Mouse (Mus musculus) testis, adult 2 months (tissue): ENCODE results near the gene Ptgs2. TPM values are rescaled to one million over a fixed set of nuclear protein-coding genes. Genes with fewer than 3 reads are reported as not detected.
A peak's percentile ranks its signal among the peaks of the same experiment; 100 is the strongest.

Source experiments
- H3K27ac ChIP-seq: fragments of 200-500 bp; 2 replicates; pipeline ENCODE4 v1.5.1; 2012; ENCODE audit warnings: low read depth, low read length; ENCODE audit not compliant: control insufficient read depth, insufficient read depth
- H3K27me3 ChIP-seq: fragments of 200-500 bp; 2 replicates; pipeline ENCODE4 v1.6.1; 2012; ENCODE audit warnings: mild to moderate bottlenecking, low read length, moderate library complexity; ENCODE audit not compliant: control insufficient read depth, insufficient read depth
- H3K36me3 ChIP-seq: fragments of 200-500 bp; 2 replicates; pipeline ENCODE4 v1.6.1; 2012; ENCODE audit warnings: mild to moderate bottlenecking, low read length; ENCODE audit not compliant: control insufficient read depth, insufficient read depth
- H3K4me1 ChIP-seq: fragments of 200-500 bp; 2 replicates; pipeline ENCODE4 v1.6.1; 2012; ENCODE audit warnings: low read length; ENCODE audit not compliant: control insufficient read depth, insufficient read depth
- H3K4me3 ChIP-seq: fragments of 200-500 bp; 2 replicates; pipeline ENCODE4 v1.5.1; 2012; ENCODE audit warnings: low read depth, mild to moderate bottlenecking, low read length, moderate library complexity, mixed read lengths; ENCODE audit not compliant: control insufficient read depth
- CTCF ChIP-seq: fragments of 200-500 bp; IDR thresholded peaks from 2 replicates; pipeline ENCODE4 v1.5.1; 2012; ENCODE audit warnings: low read depth, mild to moderate bottlenecking, inconsistent platforms, low read length, moderate library complexity; ENCODE audit not compliant: control insufficient read depth, insufficient read depth, insufficient replicate concordance
- POLR2A ChIP-seq: fragments of 200-500 bp; IDR thresholded peaks from 2 replicates; pipeline ENCODE4 v1.6.1; 2012; ENCODE audit warnings: low read depth, mild to moderate bottlenecking, inconsistent platforms, low read length, moderate library complexity; ENCODE audit not compliant: control insufficient read depth
- polyA plus RNA-seq: library from polyadenylated mRNA; depleted of rRNA; stranded (reverse); fragments of >200 nt; gene quantifications from 2 replicates; pipeline ENCODE4 v1.2.3, GENCODE M21; 2012; rRNA removed

Gene Ptgs2
- polyA plus RNA-seq = 2.8 TPM in 1 of 2 replicates, not detected in the other

DNA sequence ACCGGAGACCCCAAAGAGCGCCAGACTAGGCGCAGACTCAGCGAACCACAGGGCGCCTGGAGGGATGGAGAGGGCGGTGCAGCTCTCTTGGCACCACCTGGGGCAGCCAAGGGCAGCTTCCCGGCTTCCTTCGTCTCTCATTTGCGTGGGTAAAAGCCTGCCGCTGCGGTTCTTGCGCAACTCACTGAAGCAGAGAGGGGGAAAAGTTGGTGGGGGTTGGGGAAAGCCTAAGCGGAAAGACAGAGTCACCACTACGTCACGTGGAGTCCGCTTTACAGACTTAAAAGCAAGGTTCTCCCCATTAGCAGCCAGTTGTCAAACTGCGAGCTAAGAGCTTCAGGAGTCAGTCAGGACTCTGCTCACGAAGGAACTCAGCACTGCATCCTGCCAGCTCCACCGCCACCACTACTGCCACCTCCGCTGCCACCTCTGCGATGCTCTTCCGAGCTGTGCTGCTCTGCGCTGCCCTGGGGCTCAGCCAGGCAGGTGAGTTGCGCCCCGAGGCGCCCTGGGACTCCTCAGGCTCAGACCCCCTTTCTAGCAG, at the start of gene Ptgs2:
Ptgs2 (plus strand) TSS at position 242 of the 544 bp plus-strand sequence.
- Histone ChIP-seq H3K27ac (no peak within 1 kb of the TSS), H3K4me3 (peak within 1 kb of the TSS; percentile 53), H3K27me3 (no peaks in the 10 kb centered on the region), H3K4me1 (peaks cover 6% of the 10 kb centered on the region), H3K36me3 (no peaks in the 10 kb centered on the region)
- TF ChIP-seq CTCF = no peak
- TF ChIP-seq POLR2A = no peak

DNA sequence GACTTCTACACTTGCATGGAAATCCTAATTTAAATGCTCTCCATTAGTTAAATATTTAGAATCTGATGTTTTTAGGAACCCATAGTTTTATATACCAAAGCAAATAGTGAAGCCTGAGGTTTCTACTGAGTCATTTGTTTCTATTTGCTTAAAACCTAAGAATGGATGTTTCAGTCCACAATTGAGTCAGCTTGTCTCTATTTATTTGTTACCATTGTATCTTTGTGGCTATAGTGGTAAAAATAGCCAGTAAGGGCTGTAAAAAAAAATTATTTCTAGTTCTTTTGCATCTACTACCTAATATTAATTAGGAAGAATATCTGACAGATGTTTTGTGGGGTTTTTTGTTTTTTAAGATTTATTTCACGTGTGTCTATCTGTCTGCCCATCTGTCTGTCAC, 49.6 kb upstream of the Ptgs2 start:
- H3K36me3 ChIP-seq = no peaks in the 10 kb centered on the region
- H3K4me3 ChIP-seq = no peak overlapping the region
- H3K27ac ChIP-seq = no peak overlapping the region
- TF ChIP-seq CTCF (no peak), POLR2A (no peak)
- no peaks in the 10 kb centered on the region for H3K4me1 ChIP-seq
- H3K27me3 ChIP-seq = no peaks in the 10 kb centered on the region

DNA sequence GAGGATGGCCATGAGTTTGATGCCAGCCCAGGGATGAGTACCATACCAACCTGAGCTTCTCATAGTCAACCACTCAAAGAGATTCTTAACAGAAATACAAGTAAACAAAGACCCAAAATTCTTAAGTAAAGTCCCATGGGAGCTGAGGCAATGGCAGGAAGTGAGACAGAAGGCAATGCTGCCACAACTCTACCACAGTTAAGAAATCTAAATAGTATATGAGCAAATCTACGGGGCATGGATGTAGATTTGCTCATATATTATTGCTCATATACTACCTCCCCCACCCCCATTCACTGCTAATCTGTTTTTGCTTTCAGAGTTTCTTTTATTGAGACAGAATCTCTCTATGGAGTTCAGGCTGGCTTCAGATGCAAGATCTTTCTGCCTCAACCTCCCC, 34.1 kb upstream of the Ptgs2 start:
- no peaks in the 10 kb centered on the region for H3K27me3 ChIP-seq
- H3K4me1 ChIP-seq = no peaks in the 10 kb centered on the region
- no peak overlapping the region for H3K27ac ChIP-seq
- no peaks in the 10 kb centered on the region for H3K36me3 ChIP-seq
- no peak for TF ChIP-seq POLR2A
- no peak for TF ChIP-seq CTCF
- no peak overlapping the region for H3K4me3 ChIP-seq

DNA sequence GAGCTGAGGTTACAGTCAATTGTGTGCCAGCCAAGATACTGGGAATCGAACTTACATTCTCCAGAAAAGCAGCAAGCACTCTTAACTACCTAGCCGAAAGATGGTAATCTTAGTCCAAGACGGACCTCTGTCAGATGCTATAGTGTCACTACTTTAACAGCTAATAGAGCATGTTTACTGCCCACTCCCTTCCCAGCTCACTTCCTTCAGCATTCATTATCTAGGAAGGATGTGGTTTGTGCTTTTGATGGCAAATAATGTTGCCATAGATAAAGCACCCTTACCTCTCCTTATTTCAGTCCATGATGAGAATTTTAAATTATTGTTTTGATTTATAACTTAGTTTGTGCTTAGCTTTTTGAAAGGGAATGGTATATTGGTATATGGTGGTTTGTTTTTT, 27.0 kb upstream of the Ptgs2 start:
- H3K36me3 ChIP-seq = no peaks in the 10 kb centered on the region
- no peaks in the 10 kb centered on the region for H3K4me1 ChIP-seq
- no peak overlapping the region for H3K27ac ChIP-seq
- H3K4me3 ChIP-seq = no peak overlapping the region
- no peaks in the 10 kb centered on the region for H3K27me3 ChIP-seq
- TF ChIP-seq CTCF = no peak
- TF ChIP-seq POLR2A = no peak

DNA sequence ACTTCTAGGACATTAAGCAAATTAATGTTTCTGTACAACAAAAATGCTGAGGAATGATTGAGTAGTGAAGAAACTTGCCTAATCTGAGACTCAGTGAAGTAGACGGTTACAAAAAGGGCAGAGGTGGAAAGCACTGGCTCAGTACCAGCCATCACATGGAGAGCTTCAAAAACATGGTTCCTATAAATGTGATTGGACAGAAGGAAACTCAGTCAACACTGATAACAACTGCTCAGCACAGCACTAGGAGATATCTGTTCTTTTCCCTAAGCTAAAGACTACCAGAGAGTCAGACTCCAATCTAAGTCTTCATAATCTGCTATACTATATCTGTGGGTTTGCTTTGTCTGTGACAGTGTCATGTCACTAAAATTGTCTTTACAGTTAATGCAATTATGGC, 25.2 kb upstream of the Ptgs2 start:
- no peaks in the 10 kb centered on the region for H3K4me1 ChIP-seq

DNA sequence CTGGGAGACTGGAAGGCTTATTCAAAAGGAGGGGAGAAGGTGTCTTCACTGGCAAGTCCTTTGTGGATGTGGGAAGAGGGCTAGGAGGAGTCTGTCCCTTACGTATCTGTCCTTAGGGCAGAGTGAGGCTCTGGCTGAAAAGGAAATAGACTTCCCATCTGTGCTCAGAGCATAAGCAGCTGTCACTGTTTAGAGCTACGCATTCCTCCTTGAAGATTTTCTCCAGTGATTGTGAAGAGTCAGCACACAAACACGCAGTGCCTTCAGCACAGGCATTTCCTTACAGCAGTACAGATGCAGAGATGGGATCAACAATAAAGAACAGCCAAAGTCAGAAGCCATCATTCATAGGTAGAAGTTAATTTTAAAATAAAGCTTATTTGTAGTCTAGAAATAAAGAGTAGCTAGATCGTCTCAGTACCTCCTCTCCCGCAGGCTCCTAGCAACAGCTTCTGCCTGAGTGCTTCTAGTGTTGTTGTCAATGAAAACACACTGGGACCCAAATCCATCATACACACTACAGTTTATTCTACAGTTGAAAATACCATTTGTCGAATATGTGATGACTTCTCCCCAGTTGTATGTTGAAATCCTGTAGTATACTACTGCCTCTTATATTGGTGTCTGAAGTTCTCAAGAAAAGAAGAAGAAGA, 10.7 kb upstream of the Ptgs2 start:
- Histone ChIP-seq H3K4me3 (no peak overlapping the region), H3K36me3 (no peaks in the 10 kb centered on the region), H3K27ac (no peak overlapping the region), H3K27me3 (no peaks in the 10 kb centered on the region), H3K4me1 (no peaks in the 10 kb centered on the region)
- TF ChIP-seq CTCF (no peak), POLR2A (no peak)

More for the DNA sequence above, 25.2 kb upstream of the Ptgs2 start:
- no peaks in the 10 kb centered on the region for H3K27me3 ChIP-seq
- no peak overlapping the region for H3K27ac ChIP-seq
- no peak overlapping the region for H3K4me3 ChIP-seq
- no peak for TF ChIP-seq CTCF
- no peak for TF ChIP-seq POLR2A
- H3K36me3 ChIP-seq = no peaks in the 10 kb centered on the region

DNA sequence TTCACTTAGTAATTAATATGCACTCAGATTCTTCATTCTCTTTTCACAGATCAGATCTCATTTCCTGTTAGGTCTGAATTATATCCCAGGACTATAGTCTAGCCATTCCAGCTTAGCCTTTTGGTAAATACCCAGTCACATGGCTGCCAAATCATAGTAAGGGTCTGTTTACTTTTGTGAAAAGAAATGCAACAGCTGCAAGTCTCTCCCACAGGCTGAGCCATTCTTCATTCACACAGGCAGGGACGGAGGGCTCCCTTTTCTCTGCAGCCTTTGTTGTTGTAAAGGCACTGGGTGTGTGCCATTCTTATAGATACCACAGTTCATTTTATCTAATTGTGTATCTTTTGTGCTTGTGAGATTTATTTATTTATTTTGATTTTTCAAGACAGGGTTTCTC, 9.6 kb upstream of the Ptgs2 start:
- no peak overlapping the region for H3K4me3 ChIP-seq
- H3K27me3 ChIP-seq = no peaks in the 10 kb centered on the region
- no peaks in the 10 kb centered on the region for H3K4me1 ChIP-seq
- H3K36me3 ChIP-seq = no peaks in the 10 kb centered on the region
- TF ChIP-seq CTCF = no peak
- no peak for TF ChIP-seq POLR2A
- H3K27ac ChIP-seq = no peak overlapping the region
